Mouse (Mus musculus) G1E (cell line): Measurements from ENCODE around the gene Bean1.

Experiments
- CTCF ChIP-seq: IDR thresholded peaks from 2 replicates; pipeline ENCODE4 v1.5.1; 2012; ENCODE audit warnings: low read depth, low read length, inconsistent platforms, mixed read lengths
- GATA1 ChIP-seq: IDR thresholded peaks from 2 replicates; pipeline ENCODE4 v1.6.1; 2012; ENCODE audit warnings: borderline replicate concordance, low read length, inconsistent platforms, mixed read lengths
- POLR2AphosphoS5 ChIP-seq: IDR thresholded peaks from 2 replicates; pipeline ENCODE4 v1.6.1; 2012; ENCODE audit warnings: low read depth, low read length, inconsistent platforms; ENCODE audit not compliant: insufficient replicate concordance
- TAL1 ChIP-seq: conservative IDR thresholded peaks from 2 replicates; pipeline ENCODE4 v1.6.1; 2012; ENCODE audit warnings: low read depth, low read length, inconsistent platforms, mixed read lengths

DNA sequence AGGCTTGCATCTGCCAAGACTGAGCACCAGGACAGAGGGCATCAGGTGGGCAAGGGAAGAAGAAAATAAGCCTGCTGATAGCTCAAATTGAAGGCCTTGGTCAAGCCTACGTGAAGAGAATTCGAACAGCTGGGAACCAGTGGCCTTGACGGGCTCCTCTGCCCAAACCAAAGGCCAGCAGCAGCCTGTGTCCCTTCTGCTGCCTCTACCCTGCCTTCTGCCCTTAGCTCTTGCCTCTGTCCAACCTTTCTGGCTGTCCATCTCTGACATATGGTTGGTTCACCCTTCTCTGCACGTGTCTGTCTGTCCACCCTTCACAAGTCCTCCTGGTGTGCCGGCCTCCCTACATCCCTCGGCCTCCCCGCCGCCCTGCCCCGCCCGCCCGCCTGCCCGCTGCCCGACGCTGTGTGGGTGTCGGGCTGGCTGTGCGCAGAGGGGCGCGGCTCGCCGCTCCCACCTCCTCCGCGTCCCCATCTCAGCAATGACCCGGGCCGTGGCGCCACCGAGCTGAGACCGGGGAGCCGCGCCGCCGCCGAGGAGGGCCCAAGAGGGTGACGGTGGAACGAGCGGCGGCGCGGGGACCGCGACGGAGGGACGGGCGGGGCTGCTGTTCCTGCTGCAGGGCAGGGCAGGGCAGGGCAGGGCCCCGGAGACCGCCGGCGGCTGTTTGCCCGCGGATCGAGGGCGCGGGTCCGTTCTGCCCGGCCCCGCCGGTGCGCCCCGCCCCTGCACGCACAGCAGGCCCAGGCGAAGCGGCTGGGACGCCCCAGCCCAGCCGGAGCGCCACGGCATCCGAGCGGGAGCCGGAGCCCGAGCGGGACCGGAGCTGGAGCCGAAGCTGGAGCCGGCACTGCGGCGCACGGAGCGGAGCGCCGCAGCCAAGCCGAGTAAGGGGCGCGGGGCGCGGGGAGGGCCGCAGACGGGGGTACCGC lies at the start of gene Bean1:
- TF ChIP-seq CTCF, result no peak
- TF ChIP-seq TAL1, result no peak
- TF ChIP-seq GATA1, result no peak
- TF ChIP-seq POLR2AphosphoS5, result no peak
